In the genomic region with DNA sequence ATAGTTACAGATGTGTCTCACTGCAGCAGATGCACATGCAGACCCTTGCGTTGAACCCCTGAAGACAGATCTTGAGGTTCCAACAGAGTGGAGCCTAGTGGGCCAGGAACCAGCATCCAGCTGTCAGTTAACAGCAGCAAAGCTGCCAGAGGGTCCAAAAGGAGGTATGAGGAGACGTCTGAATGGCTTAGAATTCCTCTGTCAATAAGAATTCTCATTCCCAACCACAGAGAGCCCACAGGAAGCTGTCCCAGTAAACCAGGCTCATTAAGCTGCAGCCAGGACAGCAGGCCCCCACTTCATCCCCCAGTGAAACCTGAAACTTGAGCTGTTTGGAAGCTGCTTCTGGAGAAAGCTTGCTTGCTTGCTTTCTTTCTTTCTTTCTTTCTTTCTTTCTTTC, we compare ENCODE assay signal across 15 mouse cellular contexts.
DNase-seq lines count a peak whose midpoint lies in the region; ATAC-seq and TF ChIP-seq lines count a peak whose summit lies in the region.
"Had no signal": no experiment of that assay in that cellular context is flagged by ENCODE, and none has a peak within 500 bp of the region (broad histone marks: within the 10 kb centered on the region; RNA-seq: fewer than 3 reads in every experiment).

No protein-coding gene starts in this region.

- H3K36me3 ChIP-seq in heart, embryonic 10.5 days = no peaks in the 10 kb centered on the region
- no peaks in the 10 kb centered on the region for H3K36me3 ChIP-seq in heart, adult 2 months (ENCODE audit: control insufficient read depth, insufficient read depth, low read length)
- no peaks in the 10 kb centered on the region for H3K36me3 ChIP-seq in midbrain, embryonic 12.5 days
- no peaks in the 10 kb centered on the region for H3K36me3 ChIP-seq in midbrain, embryonic 10.5 days
- H3K36me3 ChIP-seq in forebrain, embryonic 13.5 days (ENCODE audit: poor library complexity, severe bottlenecking) = no peaks in the 10 kb centered on the region
- no peaks in the 10 kb centered on the region for H3K36me3 ChIP-seq in stomach, embryonic 16.5 days (ENCODE audit: control insufficient read depth, insufficient read depth, low read length)
- H3K36me3 ChIP-seq: heart, embryonic 12.5 days had no signal

- no peaks in the 10 kb centered on the region for H3K9me3 ChIP-seq in heart, embryonic 10.5 days
- no peaks in the 10 kb centered on the region for H3K9me3 ChIP-seq in midbrain, embryonic 12.5 days
- H3K9me3 ChIP-seq in midbrain, embryonic 10.5 days (replicated peaks) = 0 out of 2 replicates have a peak, but pooled peaks cover 4% of the 10 kb centered on the region
- H3K9me3 ChIP-seq in forebrain, embryonic 13.5 days (replicated peaks) = 0 out of 2 replicates have a peak, but pooled peaks cover 3% of the 10 kb centered on the region
- H3K9me3 ChIP-seq in stomach, embryonic 16.5 days (replicated peaks; ENCODE audit: control insufficient read depth, low read length) = no peaks in the 10 kb centered on the region

- no peak for TF ChIP-seq EP300 in heart, adult 2 months (IDR thresholded peaks at IDR 0.05; ENCODE audit: insufficient read depth, low read depth, low read length)

- H3K4me1 ChIP-seq in heart, embryonic 10.5 days = peaks cover 10% of the 10 kb centered on the region
- H3K4me1 ChIP-seq in heart, adult 2 months (ENCODE audit: control insufficient read depth, insufficient read depth, low read length) = no peaks in the 10 kb centered on the region
- H3K4me1 ChIP-seq in midbrain, embryonic 12.5 days = peaks cover 11% of the 10 kb centered on the region
- H3K4me1 ChIP-seq in midbrain, embryonic 10.5 days = peaks cover 7% of the 10 kb centered on the region
- peaks cover 16% of the 10 kb centered on the region for H3K4me1 ChIP-seq in forebrain, embryonic 13.5 days
- no peaks in the 10 kb centered on the region for H3K4me1 ChIP-seq in stomach, embryonic 16.5 days (ENCODE audit: control insufficient read depth, insufficient read depth, low read length)

- H3K79me2 ChIP-seq in heart, adult 2 months (replicated peaks; ENCODE audit: control insufficient read depth, insufficient read depth, low read length) = no peaks in the 10 kb centered on the region

- no peak for TF ChIP-seq POLR2A in heart, adult 2 months (IDR thresholded peaks at IDR 0.05; ENCODE audit: insufficient read depth, low read depth, low read length)

- no peak overlapping the region for H3K4me2 ChIP-seq in midbrain, embryonic 12.5 days (replicated peaks)
- no peak overlapping the region for H3K4me2 ChIP-seq in forebrain, embryonic 13.5 days
- H3K4me2 ChIP-seq in stomach, embryonic 16.5 days (ENCODE audit: low read depth, low read length) = no peak overlapping the region
- H3K4me2 ChIP-seq: heart, embryonic 12.5 days had no signal

- no peak overlapping the region for H3K9ac ChIP-seq in heart, adult 2 months (ENCODE audit: low read depth, low read length)
- no peak overlapping the region for H3K9ac ChIP-seq in midbrain, embryonic 12.5 days (replicated peaks)
- H3K9ac ChIP-seq in forebrain, embryonic 13.5 days = no peak overlapping the region
- H3K9ac ChIP-seq in stomach, embryonic 16.5 days (ENCODE audit: low read length) = no peak overlapping the region
- H3K9ac ChIP-seq: heart, embryonic 12.5 days had no signal

- H3K27me3 ChIP-seq in heart, embryonic 10.5 days (ENCODE audit: insufficient read depth, poor library complexity, severe bottlenecking) = no peaks in the 10 kb centered on the region
- H3K27me3 ChIP-seq in heart, adult 2 months (ENCODE audit: control insufficient read depth, insufficient read depth, low read length) = no peaks in the 10 kb centered on the region
- no peaks in the 10 kb centered on the region for H3K27me3 ChIP-seq in midbrain, embryonic 12.5 days
- H3K27me3 ChIP-seq in midbrain, embryonic 10.5 days (ENCODE audit: low read depth, poor library complexity, severe bottlenecking) = no peaks in the 10 kb centered on the region
- no peaks in the 10 kb centered on the region for H3K27me3 ChIP-seq in forebrain, embryonic 13.5 days
- no peaks in the 10 kb centered on the region for H3K27me3 ChIP-seq in stomach, embryonic 16.5 days (ENCODE audit: control insufficient read depth, insufficient read depth, low read length)
- H3K27me3 ChIP-seq: heart, embryonic 12.5 days; Patski had no signal

- WGBS in heart, embryonic 10.5 days = 48% methylated on average over 2 of the region's 2 CpGs
- WGBS in heart, adult 2 months = 63% methylated on average over 2 of the region's 2 CpGs
- WGBS in midbrain, embryonic 12.5 days = 45% methylated on average over 2 of the region's 2 CpGs
- WGBS in midbrain, embryonic 10.5 days = 44% methylated on average over 2 of the region's 2 CpGs
- 41% methylated on average over 2 of the region's 2 CpGs for WGBS in forebrain, embryonic 13.5 days
- WGBS in stomach, embryonic 16.5 days = 49% methylated on average over 2 of the region's 2 CpGs

- peak overlapping the region; percentile 72 for H3K27ac ChIP-seq in heart, embryonic 10.5 days
- no peak overlapping the region for H3K27ac ChIP-seq in heart, adult 2 months
- H3K27ac ChIP-seq in midbrain, embryonic 12.5 days (replicated peaks) = peak overlapping the region; percentile 36; the same call in 1 of the 2 replicates
- H3K27ac ChIP-seq in midbrain, embryonic 10.5 days (replicated peaks) = no peak overlapping the region
- peak overlapping the region; percentile 66 for H3K27ac ChIP-seq in forebrain, embryonic 13.5 days
- 0 out of 2 replicates have a peak overlapping the region, but pooled peaks have one; percentile 4 for H3K27ac ChIP-seq in stomach, embryonic 16.5 days (ENCODE audit: low read length)

- no peak overlapping the region for H3K4me3 ChIP-seq in heart, embryonic 10.5 days
- no peak overlapping the region for H3K4me3 ChIP-seq in heart, adult 2 months
- H3K4me3 ChIP-seq in midbrain, embryonic 12.5 days = no peak overlapping the region
- no peak overlapping the region for H3K4me3 ChIP-seq in midbrain, embryonic 10.5 days
- no peak overlapping the region for H3K4me3 ChIP-seq in forebrain, embryonic 13.5 days
- no peak overlapping the region for H3K4me3 ChIP-seq in stomach, embryonic 16.5 days (replicated peaks; ENCODE audit: low read length)
- H3K4me3 ChIP-seq: heart, embryonic 12.5 days had no signal

- DNase-seq in heart, embryonic 10.5 days (ENCODE audit: low spot score) = no peak
- no peak for DNase-seq in heart, adult 2 months
- no peak for DNase-seq in midbrain, embryonic 10.5 days (ENCODE audit: low spot score)
- DNase-seq in left cerebral cortex, postnatal 36 days (ENCODE audit: low spot score in 2 of 2) = no peak
- no peak for DNase-seq in frontal cortex, postnatal 10 days (ENCODE audit: low spot score in 2 of 2)
- DNase-seq: adrenal gland, postnatal 36 days; B cell, adult 2 months; cerebellum, adult 8-10 months; kidney, adult 2 months; thymus, postnatal 25 days had no signal

- no peak for TF ChIP-seq CTCF in heart, adult 2 months (IDR thresholded peaks at IDR 0.05)

- no peak for ATAC-seq in midbrain, embryonic 12.5 days (ENCODE audit: low FRiP score, low read depth)
- no peak for ATAC-seq in forebrain, embryonic 13.5 days
- no peak for ATAC-seq in stomach, embryonic 16.5 days (ENCODE audit: insufficient read depth, low FRiP score)
- ATAC-seq: Patski had no signal

- intact Hi-C loops in heart, adult 2 months (cut with DNase I) = no loop called here
- intact Hi-C loops in left cerebral cortex, postnatal 36 days (cut with DNase I) = no loop called here

Comparison
In these comparisons a context has a peak if more than half of its experiments do, and no peak if none do; other contexts are left out.
1. H3K27ac ChIP-seq: peak in heart, embryonic 10.5 days (single experiment), midbrain, embryonic 12.5 days (single experiment), forebrain, embryonic 13.5 days (single experiment) and stomach, embryonic 16.5 days (single experiment); none in heart, adult 2 months (single experiment) and midbrain, embryonic 10.5 days (single experiment).